Mouse (Mus musculus) kidney, adult 18-20 months (tissue): ENCODE data around the gene Msx2.
A peak's percentile ranks its signal among the peaks of the same experiment; 100 is the strongest.

Experiments
- DNase-seq: peaks from one replicate; pipeline ENCODE4 v3.0.0; 2021

The Msx2 gene

DNA sequence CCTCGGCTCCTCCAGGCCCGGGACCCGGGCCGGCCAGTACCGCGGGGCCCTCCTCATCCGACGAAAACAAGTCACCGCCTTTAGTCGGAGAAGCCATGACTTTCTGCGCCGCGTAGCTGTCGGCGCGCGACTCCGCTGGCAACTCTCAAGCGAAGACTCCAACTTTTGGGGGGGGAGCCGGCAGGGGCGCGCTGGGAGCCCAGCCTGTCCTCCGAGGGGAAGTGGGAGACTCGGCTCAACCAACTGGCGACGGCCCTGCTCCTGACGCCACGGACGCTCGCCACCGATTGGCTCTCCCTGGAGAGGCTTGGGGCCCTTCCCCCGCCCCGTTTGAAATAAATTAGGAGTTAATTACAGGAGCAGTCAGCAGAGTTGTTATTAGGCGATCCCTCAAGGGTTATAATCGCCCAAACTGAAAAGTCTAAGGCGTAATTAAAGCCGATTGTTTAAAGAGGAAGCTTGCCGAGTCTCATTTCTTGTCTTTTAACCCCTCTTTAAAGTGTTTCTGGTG, at the start of gene Msx2:
Gene Msx2 (minus strand): TSS at position 461 of the 511 bp plus-strand sequence.
- DNase-seq: peak; percentile 37

DNA sequence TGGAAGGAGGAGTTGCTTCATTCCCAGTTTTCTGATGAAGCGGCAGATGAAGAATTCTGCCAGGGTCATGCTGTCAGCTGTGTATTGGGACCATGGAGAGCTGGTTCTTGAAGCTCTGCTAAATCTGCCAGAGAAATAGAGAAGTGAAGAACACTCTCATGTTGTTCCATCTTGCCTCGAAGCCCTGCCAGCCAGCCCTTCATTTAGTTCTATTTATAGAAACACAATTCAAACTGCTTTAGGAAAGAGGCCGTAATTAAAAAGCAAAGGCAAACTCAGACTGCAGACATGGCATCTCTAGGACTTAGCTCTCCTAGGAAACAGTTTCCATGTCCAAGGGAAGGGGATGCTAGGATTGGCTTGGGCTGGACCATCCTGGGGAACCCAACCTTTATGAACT, 48.6 kb upstream of the Msx2 start:
- DNase-seq: no peak

- no peak for DNase-seq
Measured at GRCm38 (mm10) chr13:53520343-53520937, 47.6 kb upstream of the Msx2 start.

DNA sequence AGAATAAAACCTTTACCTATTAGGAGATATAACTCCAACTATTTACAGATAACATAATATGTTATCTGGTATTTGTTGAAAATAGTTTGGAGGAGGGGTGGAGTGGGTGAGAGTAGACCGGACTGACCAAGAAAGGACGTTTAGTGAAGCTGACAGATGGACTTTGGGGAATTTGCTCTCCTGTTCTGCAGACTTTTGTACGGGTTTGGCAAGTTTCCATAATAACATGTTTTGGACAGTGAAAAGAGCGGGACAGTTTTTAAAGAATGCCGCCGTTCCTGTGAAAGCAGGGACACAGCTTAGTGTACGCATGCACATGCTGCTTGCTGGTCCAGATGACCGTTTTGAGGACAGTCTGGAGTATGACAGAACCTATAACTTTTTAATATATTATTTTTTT, 46.9 kb upstream of the Msx2 start:
- DNase-seq: no peak

- no peak for DNase-seq
Measured at GRCm38 (mm10) chr13:53518306-53518705, 45.4 kb upstream of the Msx2 start.

DNA sequence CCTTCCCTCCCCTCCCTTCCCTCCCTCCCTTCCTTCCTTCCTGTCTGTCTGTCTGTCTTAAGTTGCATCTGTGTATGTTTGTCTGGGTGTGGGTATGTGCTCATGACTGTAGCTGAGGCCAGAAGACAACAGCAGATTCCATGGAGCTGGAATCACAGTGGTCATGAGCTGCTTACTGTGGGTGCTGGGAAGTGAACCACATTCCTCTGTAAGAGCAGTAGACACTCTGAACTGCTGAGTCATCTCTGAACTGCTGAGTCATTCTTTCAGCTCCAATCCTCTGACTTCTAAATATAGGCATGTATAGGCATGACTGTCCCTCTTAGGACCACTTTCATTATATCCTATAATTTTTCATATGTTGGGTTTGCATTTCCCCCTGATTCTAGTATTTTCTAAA, 41.7 kb upstream of the Msx2 start:
- DNase-seq: no peak

DNA sequence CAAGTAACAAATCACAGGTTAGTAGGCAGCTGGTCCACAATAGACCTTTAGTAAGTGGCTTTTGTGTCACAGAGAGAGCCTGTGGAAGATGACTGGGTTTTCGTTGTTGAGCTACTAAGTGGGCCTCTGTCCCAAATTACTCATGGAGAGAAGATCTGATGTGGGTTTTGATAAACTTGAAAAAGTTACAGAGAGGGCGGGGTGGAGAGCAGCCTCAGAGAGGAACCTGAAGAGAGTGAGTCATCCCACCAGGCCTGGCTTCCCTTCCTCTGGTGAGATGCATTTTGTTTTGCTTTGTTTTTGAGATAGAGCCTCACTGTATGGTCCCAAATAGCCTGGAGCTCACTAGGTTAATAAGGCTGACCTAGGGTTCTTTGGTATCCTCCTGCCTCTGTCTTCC, 38.5 kb upstream of the Msx2 start:
- no peak for DNase-seq

GRCm38 (mm10) chr13:53502406-53502805, 29.5 kb upstream of the Msx2 start:
- DNase-seq: no peak

- no peak for DNase-seq
Measured at GRCm38 (mm10) chr13:53501561-53502253, 28.8 kb upstream of the Msx2 start.

DNA sequence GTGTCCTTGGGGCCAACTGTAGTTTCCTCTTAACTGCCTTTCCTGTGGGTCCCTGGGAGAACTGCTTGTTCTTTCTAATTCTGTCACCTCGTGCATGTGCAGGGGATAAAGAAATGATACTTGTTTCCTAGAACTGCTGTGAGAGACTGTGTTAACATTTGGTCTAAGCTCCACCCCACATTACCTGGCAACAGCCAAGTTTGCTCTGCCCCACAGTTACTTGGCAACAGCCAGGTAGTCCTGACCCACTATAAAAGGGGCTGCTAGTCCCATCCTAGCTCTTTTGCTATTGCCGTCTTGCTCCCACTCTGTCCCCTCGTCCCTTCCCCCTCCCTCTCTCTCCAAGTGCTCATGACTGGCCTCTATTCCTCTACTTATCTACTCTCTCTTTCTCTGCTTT, 28.2 kb upstream of the Msx2 start:
- no peak for DNase-seq

DNA sequence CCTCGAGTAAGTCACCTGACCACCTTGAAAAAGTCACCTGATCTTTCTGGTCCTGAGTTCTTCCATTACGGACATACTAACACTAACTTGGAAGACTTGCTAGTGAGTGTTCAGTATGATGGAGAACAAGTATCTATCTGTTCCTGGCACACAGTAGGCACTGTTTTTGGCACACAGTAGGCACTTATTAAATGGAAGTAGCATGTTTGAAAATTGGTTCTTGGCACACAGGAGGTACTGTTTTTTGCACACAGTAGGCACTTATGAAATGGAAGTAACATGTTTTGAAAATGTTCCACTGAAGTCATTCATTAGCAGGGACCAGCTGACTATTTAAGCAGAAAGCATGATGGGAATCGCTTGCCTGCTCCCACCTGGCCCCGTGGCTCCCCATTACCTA, 13.6 kb upstream of the Msx2 start:
- no peak for DNase-seq

DNA sequence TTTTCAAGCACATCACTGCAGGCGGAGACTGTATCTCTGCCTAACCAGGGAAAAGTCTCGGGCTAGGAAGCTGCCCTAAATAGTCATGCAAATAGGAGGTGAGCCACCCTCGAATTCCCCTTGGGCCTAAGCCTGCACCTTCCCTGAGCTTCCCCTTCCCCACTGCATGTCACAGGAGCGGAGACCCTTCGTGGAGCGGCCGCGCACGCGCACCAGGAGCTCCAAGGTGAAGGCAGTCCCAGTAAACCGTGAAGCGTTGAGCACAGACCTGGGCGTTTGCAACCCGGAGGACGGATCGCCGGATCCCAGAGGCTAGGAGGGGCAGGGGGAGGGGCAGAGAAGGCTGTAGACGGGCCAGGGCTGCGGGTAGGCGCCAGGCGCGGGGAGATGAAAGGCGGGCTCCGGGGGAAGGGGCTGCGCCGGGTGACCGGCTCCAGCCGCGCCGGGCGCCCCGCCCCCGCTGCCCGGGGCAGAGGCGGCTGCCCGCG, 2.9 kb upstream of the Msx2 start:
- DNase-seq: peak; percentile 29

- DNase-seq: no peak
Measured at GRCm38 (mm10) chr13:53474491-53474890, 1.6 kb upstream of the Msx2 start.

DNA sequence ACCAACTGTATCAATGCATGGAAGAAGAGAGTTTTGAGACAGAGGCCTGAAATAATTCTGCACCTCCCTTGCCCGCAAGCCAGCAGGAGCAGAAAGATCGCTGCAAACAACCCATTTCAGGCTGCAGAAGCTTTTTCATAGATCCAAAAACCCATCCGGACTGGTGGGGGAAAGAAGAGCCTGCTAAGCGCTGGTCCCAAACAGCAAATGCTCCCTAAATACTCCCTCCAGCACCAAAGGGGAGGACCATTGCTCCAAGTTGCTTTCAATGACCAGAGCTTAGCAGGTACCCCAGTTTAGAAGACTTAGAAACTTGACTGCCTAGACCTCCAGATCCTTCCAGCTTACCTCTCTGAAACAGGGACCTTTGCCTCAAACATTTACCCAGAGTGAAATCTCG, 1.1 kb upstream of the Msx2 start:
- no peak for DNase-seq

DNA sequence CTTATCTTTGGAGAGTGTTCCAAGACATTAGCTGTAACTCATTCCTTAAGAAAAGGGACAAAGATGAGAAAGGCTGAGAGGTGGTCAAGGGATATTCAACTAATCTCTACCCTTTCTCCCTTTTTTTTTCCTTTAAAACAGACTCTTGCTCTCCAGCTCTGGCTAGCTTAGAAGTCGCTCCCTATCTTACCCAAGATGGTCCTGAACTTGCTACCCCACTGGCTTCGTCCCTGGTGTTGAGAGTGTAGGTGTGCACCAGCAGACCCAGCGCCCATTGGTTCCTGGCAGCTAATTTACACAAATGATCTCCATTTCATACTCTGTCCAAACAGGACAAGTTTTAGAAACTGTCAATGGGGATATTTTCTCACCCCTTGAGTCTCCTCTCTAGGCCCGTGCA, 417 bp upstream of the Msx2 start:
- no peak for DNase-seq

GRCm38 (mm10) chr13:53471926-53472613, 804 bp downstream of the Msx2 start:
- no peak for DNase-seq

- DNase-seq: no peak
Measured at GRCm38 (mm10) chr13:53471411-53471810, 1.5 kb downstream of the Msx2 start.

GRCm38 (mm10) chr13:53470437-53471151, 2.3 kb downstream of the Msx2 start:
- no peak for DNase-seq

DNA sequence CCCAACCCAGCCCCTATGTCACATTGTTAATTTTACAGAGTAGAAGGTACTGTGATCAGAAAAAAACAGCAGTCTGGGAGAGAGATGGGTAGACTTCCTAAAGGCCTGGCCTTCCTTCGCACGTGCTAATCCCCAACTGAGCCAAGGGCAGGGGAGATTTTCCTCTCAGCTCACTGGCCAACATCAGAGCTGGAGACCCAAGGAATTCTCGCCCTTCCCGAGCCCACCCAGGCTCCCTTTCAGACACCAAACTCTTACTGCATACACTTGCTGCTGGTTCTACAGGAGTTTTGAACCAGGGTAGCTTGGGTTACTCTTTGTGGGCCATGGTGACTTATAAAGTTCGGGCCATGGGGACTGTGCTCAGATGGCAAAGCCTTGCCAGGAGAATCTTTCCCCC, 3.1 kb downstream of the Msx2 start:
- DNase-seq: no peak

GRCm38 (mm10) chr13:53468171-53468570, 4.7 kb downstream of the Msx2 start:
- no peak for DNase-seq

- no peak for DNase-seq
Measured at GRCm38 (mm10) chr13:53466189-53466866, 6.5 kb downstream of the Msx2 start.

GRCm38 (mm10) chr13:53465191-53465820, 7.6 kb downstream of the Msx2 start:
- no peak for DNase-seq
